Mouse (Mus musculus) embryonic facial prominence, embryonic 15.5 days (tissue): ENCODE data around the gene Npm1. TPM values are rescaled to one million over a fixed set of nuclear protein-coding genes. Genes with fewer than 3 reads are reported as not detected.
A peak's percentile ranks its signal among the peaks of the same experiment; 100 is the strongest.

Source experiments
- ATAC-seq: fragments of 200-750 bp; cut with Nextera tagmentation; 2 replicates; pipeline ENCODE4 v1.8.0; 2017; ENCODE audit warnings: low read depth, moderate TSS enrichment; ENCODE audit not compliant: insufficient number of reproducible peaks, low FRiP score, low TSS enrichment
- H3K27ac ChIP-seq: fragments of 300-500 bp; sonication (generic); replicated peaks from 2 replicates; pipeline ENCODE4 v1.5.1; 2015; ENCODE audit warnings: mild to moderate bottlenecking, inconsistent platforms
- H3K27me3 ChIP-seq: fragments of 300-500 bp; sonication (generic); 2 replicates; pipeline ENCODE4 v1.6.1; 2015; ENCODE audit warnings: inconsistent platforms
- H3K36me3 ChIP-seq: fragments of 300-500 bp; sonication (generic); 2 replicates; pipeline ENCODE4 v1.6.1; 2015; ENCODE audit warnings: mild to moderate bottlenecking, inconsistent platforms
- H3K4me1 ChIP-seq: fragments of 300-500 bp; sonication (generic); 2 replicates; pipeline ENCODE4 v1.6.1; 2015; ENCODE audit warnings: inconsistent platforms
- H3K4me2 ChIP-seq: fragments of 300-500 bp; sonication (generic); replicated peaks from 2 replicates; pipeline ENCODE4 v1.6.1; 2015; ENCODE audit warnings: mild to moderate bottlenecking, inconsistent platforms
- H3K4me3 ChIP-seq: fragments of 300-500 bp; sonication (generic); replicated peaks from 2 replicates; pipeline ENCODE4 v1.5.1; 2015; ENCODE audit warnings: mild to moderate bottlenecking, inconsistent platforms
- H3K9ac ChIP-seq: fragments of 300-500 bp; sonication (generic); 2 replicates; pipeline ENCODE4 v1.6.1; 2015; ENCODE audit warnings: inconsistent platforms
- H3K9me3 ChIP-seq: fragments of 300-500 bp; sonication (generic); replicated peaks from 2 replicates; pipeline ENCODE4 v1.6.1; 2016; ENCODE audit warnings: inconsistent platforms
- WGBS: fragments of 180-500 bp; shearing (Covaris S2); methylation state at CpG from one replicate; pipeline ENCODE4 v1.1.7; 2015; 5-methylcytosine and 5-hydroxymethylcytosine counted together
- polyA plus RNA-seq: library from polyadenylated mRNA; unstranded; fragments of >200 nt; fragmentation: Nextera tagmentation; extraction: Ambion mirVana; gene quantifications from 2 replicates; pipeline ENCODE4 v1.2.1, GENCODE M21; 2015

Npm1 gene
- polyA plus RNA-seq, 1 experiment from 2014 or later = 769 TPM

DNA sequence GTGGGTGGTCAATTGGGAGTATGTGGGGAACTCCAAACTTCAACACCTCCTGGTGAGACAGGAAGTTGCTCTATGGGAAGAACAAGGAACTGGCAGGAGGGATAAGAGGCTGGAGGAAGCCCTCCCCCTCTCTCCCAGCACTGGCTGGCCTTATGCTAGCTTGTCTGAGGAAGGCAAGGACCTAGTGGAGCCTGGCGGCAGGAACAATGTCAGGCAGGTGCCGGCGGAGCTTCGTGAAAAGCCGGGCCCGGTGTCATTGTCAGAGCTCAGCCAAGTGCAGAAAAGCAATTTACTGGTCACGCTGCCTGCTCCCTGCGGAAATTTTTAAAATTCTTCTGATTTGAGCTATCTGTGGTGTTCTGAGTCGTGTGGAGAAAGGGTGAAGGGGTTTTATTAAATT, 19.1 kb downstream of the Npm1 start:
- peaks cover 20% of the 10 kb centered on the region for H3K27me3 ChIP-seq
- H3K27ac ChIP-seq = no peak overlapping the region
- ATAC-seq = no peak
- H3K4me2 ChIP-seq = no peak overlapping the region
- WGBS = 20% methylated on average over 9 of the region's 9 CpGs
- H3K9ac ChIP-seq = no peak overlapping the region
- H3K36me3 ChIP-seq = no peaks in the 10 kb centered on the region
- H3K4me3 ChIP-seq = no peak overlapping the region
- no peaks in the 10 kb centered on the region for H3K9me3 ChIP-seq
- H3K4me1 ChIP-seq = peaks cover 51% of the 10 kb centered on the region

DNA sequence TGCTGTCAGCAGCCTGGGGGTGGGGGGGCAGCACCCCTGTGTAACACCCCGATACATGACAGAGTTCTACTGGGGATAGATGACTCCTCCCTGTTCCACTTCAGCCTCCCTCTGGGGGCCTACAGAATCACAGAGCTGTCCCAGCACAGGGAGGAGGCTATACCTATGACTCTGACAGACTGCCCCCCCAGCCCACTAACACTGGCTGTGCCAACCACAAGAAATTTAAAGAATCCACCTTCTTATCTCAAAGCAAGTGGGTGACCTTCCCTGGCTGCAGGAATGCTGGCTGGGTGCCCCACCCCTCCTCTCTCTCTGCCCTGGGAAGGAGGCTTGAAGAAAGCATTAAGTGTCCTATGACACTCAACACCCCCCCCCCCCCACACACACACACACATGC, 20.2 kb downstream of the Npm1 start:
- H3K9me3 ChIP-seq = no peaks in the 10 kb centered on the region
- H3K9ac ChIP-seq = no peak overlapping the region
- 78% methylated on average over 1 of the region's 1 CpGs for WGBS
- H3K4me1 ChIP-seq = peaks cover 45% of the 10 kb centered on the region
- no peak overlapping the region for H3K27ac ChIP-seq
- H3K4me3 ChIP-seq = no peak overlapping the region
- no peaks in the 10 kb centered on the region for H3K36me3 ChIP-seq
- H3K4me2 ChIP-seq = no peak overlapping the region
- H3K27me3 ChIP-seq = peaks cover 20% of the 10 kb centered on the region
- no peak for ATAC-seq

DNA sequence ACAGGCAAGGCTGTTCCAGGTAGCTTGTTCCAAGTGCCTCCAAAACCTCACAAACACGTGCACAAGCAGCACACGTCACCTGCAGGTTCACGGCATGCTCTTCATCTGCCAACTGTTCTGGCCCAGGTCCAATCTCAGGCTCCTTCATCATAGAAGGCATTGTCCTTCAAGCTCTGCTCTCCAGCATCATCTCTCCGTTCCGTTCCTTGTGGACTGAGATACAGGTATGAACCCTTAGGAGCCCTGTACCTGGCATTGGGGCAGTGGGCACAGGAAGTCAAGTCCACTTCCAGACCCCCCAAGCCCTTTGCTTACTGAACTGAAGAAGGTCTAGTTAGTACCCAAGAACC, 22.9 kb downstream of the Npm1 start:
- peaks cover 20% of the 10 kb centered on the region for H3K4me1 ChIP-seq
- ATAC-seq = no peak
- peaks cover 17% of the 10 kb centered on the region for H3K27me3 ChIP-seq
- no peak overlapping the region for H3K4me2 ChIP-seq
- H3K4me3 ChIP-seq = no peak overlapping the region
- H3K9ac ChIP-seq = no peak overlapping the region
- WGBS = 89% methylated on average over 5 of the region's 5 CpGs
- H3K9me3 ChIP-seq = no peaks in the 10 kb centered on the region
- H3K27ac ChIP-seq = no peak overlapping the region
- no peaks in the 10 kb centered on the region for H3K36me3 ChIP-seq

GRCm38 (mm10) chr11:33139458-33140110, 23.4 kb downstream of the Npm1 start:
- WGBS = 86% methylated on average over 9 of the region's 9 CpGs
- Histone ChIP-seq H3K4me3 (no peak overlapping the region), H3K4me1 (peaks cover 15% of the 10 kb centered on the region; the same call in 1 of the 2 replicates), H3K9me3 (no peaks in the 10 kb centered on the region), H3K27me3 (peaks cover 13% of the 10 kb centered on the region), H3K36me3 (no peaks in the 10 kb centered on the region), H3K27ac (no peak overlapping the region), H3K4me2 (no peak overlapping the region), H3K9ac (no peak overlapping the region)
- no peak for ATAC-seq

DNA sequence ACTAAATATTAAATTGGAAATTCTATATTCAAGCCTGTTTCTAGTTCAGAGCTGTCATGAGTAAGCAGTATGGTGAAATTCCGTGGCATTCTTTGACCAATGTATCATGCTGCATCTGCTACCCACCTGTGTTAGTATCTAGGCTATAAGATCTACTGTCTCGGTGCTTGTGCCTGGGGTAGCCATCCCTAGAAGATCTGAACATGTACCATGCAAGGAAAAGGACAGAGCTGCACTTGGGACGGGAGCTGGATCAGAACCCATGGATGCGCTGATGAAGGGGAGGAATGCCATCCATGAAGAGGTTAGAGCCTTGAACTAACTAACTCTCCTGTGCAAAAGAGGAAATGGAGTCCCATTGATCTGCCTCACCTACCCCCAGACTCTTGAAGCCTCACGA, 24.3 kb downstream of the Npm1 start:
- Histone ChIP-seq H3K4me2 (no peak overlapping the region), H3K4me1 (0 out of 2 replicates have a peak, but pooled peaks cover 7% of the 10 kb centered on the region), H3K4me3 (no peak overlapping the region), H3K27me3 (peaks cover 5% of the 10 kb centered on the region; the same call in 1 of the 2 replicates), H3K27ac (no peak overlapping the region), H3K9me3 (no peaks in the 10 kb centered on the region), H3K9ac (no peak overlapping the region), H3K36me3 (no peaks in the 10 kb centered on the region)
- WGBS = 78% methylated on average over 5 of the region's 5 CpGs
- no peak for ATAC-seq

- no peak overlapping the region for H3K4me2 ChIP-seq
- H3K4me3 ChIP-seq = no peak overlapping the region
- H3K9ac ChIP-seq = no peak overlapping the region
- H3K9me3 ChIP-seq = no peaks in the 10 kb centered on the region
- no peak overlapping the region for H3K27ac ChIP-seq
- H3K4me1 ChIP-seq = no peaks in the 10 kb centered on the region
- no peak for ATAC-seq
- no peaks in the 10 kb centered on the region for H3K27me3 ChIP-seq
- 90% methylated on average over 8 of the region's 8 CpGs for WGBS
- H3K36me3 ChIP-seq = no peaks in the 10 kb centered on the region
These were observed 28.5 kb downstream of the Npm1 start for GRCm38 (mm10) chr11:33134391-33134986.

GRCm38 (mm10) chr11:33132619-33133338, 30.2 kb downstream of the Npm1 start:
- no peak overlapping the region for H3K4me2 ChIP-seq
- no peak overlapping the region for H3K27ac ChIP-seq
- no peak overlapping the region for H3K9ac ChIP-seq
- no peaks in the 10 kb centered on the region for H3K36me3 ChIP-seq
- H3K27me3 ChIP-seq = no peaks in the 10 kb centered on the region
- H3K4me3 ChIP-seq = no peak overlapping the region
- H3K4me1 ChIP-seq = no peaks in the 10 kb centered on the region
- 53% methylated on average over 8 of the region's 8 CpGs for WGBS
- no peak for ATAC-seq
- H3K9me3 ChIP-seq = no peaks in the 10 kb centered on the region

- Histone ChIP-seq H3K9me3 (no peaks in the 10 kb centered on the region), H3K4me1 (peaks cover 10% of the 10 kb centered on the region), H3K27ac (no peak overlapping the region), H3K36me3 (no peaks in the 10 kb centered on the region), H3K4me2 (no peak overlapping the region), H3K9ac (no peak overlapping the region), H3K27me3 (peaks cover 21% of the 10 kb centered on the region), H3K4me3 (no peak overlapping the region)
- no peak for ATAC-seq
These were observed 35.9 kb downstream of the Npm1 start for GRCm38 (mm10) chr11:33127058-33127457.

- WGBS = 3% methylated on average over 37 of the region's 37 CpGs
- Histone ChIP-seq H3K9me3 (no peaks in the 10 kb centered on the region), H3K27me3 (peaks cover 36% of the 10 kb centered on the region), H3K36me3 (0 out of 2 replicates have a peak, but pooled peaks cover 4% of the 10 kb centered on the region), H3K4me1 (peaks cover 10% of the 10 kb centered on the region), H3K9ac (no peak overlapping the region), H3K4me2 (peak overlapping the region; percentile 52), H3K4me3 (peak overlapping the region; percentile 24), H3K27ac (no peak overlapping the region)
- peak; percentile 27; the same call in 1 of the 2 replicates for ATAC-seq
These were observed 40.3 kb downstream of the Npm1 start for GRCm38 (mm10) chr11:33122575-33123268.

DNA sequence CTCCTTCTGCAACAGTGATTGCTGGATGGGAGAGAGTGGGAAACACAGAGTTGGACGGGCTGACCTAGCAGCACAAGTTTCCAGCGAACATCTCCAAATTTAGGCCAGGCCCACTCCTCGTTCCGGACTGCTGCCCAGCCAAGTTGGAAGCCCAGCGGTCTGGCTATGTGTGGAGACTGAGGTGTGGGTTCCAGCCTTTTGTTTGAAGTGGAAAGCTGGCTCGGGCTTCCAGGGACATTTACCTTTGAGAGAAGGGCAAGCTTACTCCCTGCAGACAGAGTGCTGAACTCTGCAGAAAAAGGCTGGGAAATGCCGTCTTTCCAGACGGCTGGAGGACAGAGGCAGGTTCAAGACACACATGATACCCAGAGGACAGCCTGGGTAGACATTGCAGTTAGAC, 43.5 kb downstream of the Npm1 start:
- Histone ChIP-seq H3K36me3 (0 out of 2 replicates have a peak, but pooled peaks cover 5% of the 10 kb centered on the region), H3K4me1 (peaks cover 10% of the 10 kb centered on the region), H3K9me3 (no peaks in the 10 kb centered on the region), H3K27me3 (peaks cover 39% of the 10 kb centered on the region), H3K27ac (no peak overlapping the region), H3K4me3 (no peak overlapping the region), H3K4me2 (no peak overlapping the region), H3K9ac (no peak overlapping the region)
- WGBS = 65% methylated on average over 8 of the region's 8 CpGs
- ATAC-seq = no peak

DNA sequence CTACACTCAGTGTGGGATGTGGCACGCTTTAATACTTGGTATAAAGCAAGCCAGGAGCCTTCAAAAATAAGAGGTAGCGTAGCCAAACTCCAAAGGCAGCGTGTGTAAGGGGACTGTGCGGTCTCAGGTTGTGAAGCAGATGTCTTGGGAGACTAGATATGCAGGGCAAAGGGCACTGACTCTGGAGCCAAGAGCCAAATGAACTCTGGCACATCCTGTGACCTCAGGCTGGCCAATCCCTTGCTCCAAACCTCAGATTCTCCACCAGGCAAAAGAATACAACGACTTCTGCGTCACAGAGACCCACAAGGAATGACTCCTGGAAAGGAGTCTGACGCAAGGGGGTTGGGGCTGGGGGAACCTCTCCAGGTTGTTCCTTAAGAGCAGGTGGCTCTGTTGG, 43.9 kb downstream of the Npm1 start:
- peaks cover 36% of the 10 kb centered on the region for H3K27me3 ChIP-seq
- ATAC-seq = no peak
- H3K4me1 ChIP-seq = peaks cover 10% of the 10 kb centered on the region
- no peak overlapping the region for H3K27ac ChIP-seq
- H3K4me3 ChIP-seq = no peak overlapping the region
- no peaks in the 10 kb centered on the region for H3K9me3 ChIP-seq
- WGBS = 71% methylated on average over 7 of the region's 7 CpGs
- H3K4me2 ChIP-seq = no peak overlapping the region
- H3K9ac ChIP-seq = no peak overlapping the region
- 0 out of 2 replicates have a peak, but pooled peaks cover 5% of the 10 kb centered on the region for H3K36me3 ChIP-seq
